Mouse (Mus musculus) hindbrain, postnatal 0 days (tissue): Measurements from ENCODE around the gene Cirbp. TPM values are rescaled to one million over a fixed set of nuclear protein-coding genes. Genes with fewer than 3 reads are reported as not detected.
A peak's percentile ranks its signal among the peaks of the same experiment; 100 is the strongest.
"Not testable (repeated sequence)": the region's sequence is repeated elsewhere in the genome, so short reads cannot be mapped to it uniquely, and the experiment has no call there.

Experiments
- ATAC-seq: fragments of 200-750 bp; cut with Nextera tagmentation; 2 replicates; pipeline ENCODE4 v1.8.0; 2017; ENCODE audit warnings: mild to moderate bottlenecking, moderate TSS enrichment, moderate library complexity
- DNase-seq: peaks from one replicate; pipeline ENCODE4 v3.0.0-alpha.2; 2015; ENCODE audit warnings: low spot score
- H3K27ac ChIP-seq: fragments of 300-500 bp; sonication (generic); 2 replicates; pipeline ENCODE4 v1.5.1; 2014; ENCODE audit warnings: mild to moderate bottlenecking
- H3K27me3 ChIP-seq: fragments of 300-500 bp; sonication (generic); 2 replicates; pipeline ENCODE4 v1.6.1; 2014; ENCODE audit warnings: low read length, mixed read lengths; ENCODE audit not compliant: insufficient read depth
- H3K36me3 ChIP-seq: fragments of 300-500 bp; sonication (generic); 2 replicates; pipeline ENCODE4 v1.6.1; 2014; ENCODE audit warnings: low read length, mixed read lengths; ENCODE audit not compliant: insufficient read depth
- H3K4me1 ChIP-seq: fragments of 300-500 bp; sonication (generic); 2 replicates; pipeline ENCODE4 v1.6.1; 2014; ENCODE audit warnings: antibody characterized with exemption, low read length, mixed read lengths; ENCODE audit not compliant: insufficient read depth
- H3K4me2 ChIP-seq: fragments of 300-500 bp; sonication (generic); 2 replicates; pipeline ENCODE4 v1.6.1; 2014; ENCODE audit warnings: low read depth, mild to moderate bottlenecking, low read length, moderate library complexity, mixed read lengths
- H3K4me3 ChIP-seq: fragments of 300-500 bp; sonication (generic); 2 replicates; pipeline ENCODE4 v1.5.1; 2014; ENCODE audit warnings: low read length
- H3K9ac ChIP-seq: fragments of 300-500 bp; sonication (generic); replicated peaks from 2 replicates; pipeline ENCODE4 v1.6.1; 2014; ENCODE audit warnings: mild to moderate bottlenecking, low read length, moderate library complexity, mixed read lengths
- H3K9me3 ChIP-seq: fragments of 300-500 bp; sonication (generic); 2 replicates; pipeline ENCODE4 v1.6.1; 2016; ENCODE audit warnings: low read length, mixed read lengths
- CTCF ChIP-seq: IDR thresholded peaks from 2 replicates; pipeline ENCODE4 v1.5.1; 2016; ENCODE audit warnings: antibody characterized with exemption, control low read depth, low read depth
- WGBS: fragments of 180-500 bp; shearing (Covaris S2); extraction: QIAGEN DNeasy Blood & Tissue Kit; methylation state at CpG from one replicate; pipeline ENCODE4 v1.1.7; 2014; 5-methylcytosine and 5-hydroxymethylcytosine counted together
- polyA plus RNA-seq: library from polyadenylated mRNA; unstranded; fragments of >200 nt; fragmentation: Nextera tagmentation; extraction: Ambion mirVana; gene quantifications from 2 replicates; pipeline ENCODE4 v1.2.1, GENCODE M21; 2015
- total RNA-seq: library from RNA; depleted of rRNA; stranded (reverse); fragments of >200 nt; gene quantifications from 2 replicates; pipeline ENCODE4 v1.2.3, GENCODE M21; 2014

Gene Cirbp
- total and polyA plus RNA-seq, 2 experiments from 2014 or later: 257 to 730 TPM

DNA sequence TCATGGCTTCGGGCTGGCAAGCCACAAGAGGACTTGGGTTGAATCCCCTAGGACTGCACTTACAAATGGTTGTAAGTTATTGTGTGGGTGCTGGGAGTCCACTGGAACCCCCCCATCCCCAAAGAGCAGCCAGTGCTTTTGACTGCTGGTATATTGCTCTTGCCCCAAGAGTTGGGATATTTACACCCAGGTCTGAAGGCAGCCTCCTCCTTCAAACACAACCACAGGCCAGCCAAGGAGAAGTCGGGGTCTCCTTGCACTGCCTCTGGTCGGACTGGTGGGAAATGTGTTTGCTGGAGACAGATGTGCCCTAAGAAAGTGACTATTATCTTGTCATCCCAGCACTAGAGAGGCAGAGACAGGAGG, 3.6 kb upstream of the Cirbp start:
- Histone ChIP-seq H3K4me1 (peaks cover 27% of the 10 kb centered on the region), H3K36me3 (no peaks in the 10 kb centered on the region), H3K27ac (peak overlapping the region; percentile 20; the same call in 1 of the 2 replicates), H3K4me2 (no peak overlapping the region), H3K9ac (no peak overlapping the region), H3K9me3 (no peaks in the 10 kb centered on the region), H3K4me3 (no peak overlapping the region), H3K27me3 (no peaks in the 10 kb centered on the region)
- no peak for TF ChIP-seq CTCF
- WGBS: 79% methylated on average over 3 of the region's 3 CpGs
- ATAC-seq: no peak
- DNase-seq: no peak

GRCm38 (mm10) chr10:80162716-80163299, 3.0 kb upstream of the Cirbp start:
- Histone ChIP-seq H3K9me3 (no peaks in the 10 kb centered on the region), H3K4me3 (no peak overlapping the region), H3K4me2 (no peak overlapping the region), H3K9ac (no peak overlapping the region), H3K27me3 (no peaks in the 10 kb centered on the region), H3K27ac (no peak overlapping the region), H3K4me1 (peaks cover 27% of the 10 kb centered on the region), H3K36me3 (no peaks in the 10 kb centered on the region)
- DNase-seq: no peak
- no peak for TF ChIP-seq CTCF
- WGBS: 87% methylated on average over 6 of the region's 6 CpGs
- ATAC-seq: no peak

- TF ChIP-seq CTCF: no peak
- H3K27me3 ChIP-seq: no peaks in the 10 kb centered on the region
- no peak overlapping the region for H3K4me3 ChIP-seq
- H3K4me1 ChIP-seq: peaks cover 28% of the 10 kb centered on the region
- peak overlapping the region; percentile 60; the same call in 1 of the 2 replicates for H3K9ac ChIP-seq
- 74% methylated on average over 8 of the region's 8 CpGs for WGBS
- no peak for ATAC-seq
- H3K4me2 ChIP-seq: peak overlapping the region; percentile 73; the same call in 1 of the 2 replicates
- H3K27ac ChIP-seq: peak overlapping the region; percentile 78; the same call in 1 of the 2 replicates
- H3K36me3 ChIP-seq: no peaks in the 10 kb centered on the region
- DNase-seq: no peak
- H3K9me3 ChIP-seq: no peaks in the 10 kb centered on the region
Measured at GRCm38 (mm10) chr10:80163721-80164120, 2.1 kb upstream of the Cirbp start.

- no peaks in the 10 kb centered on the region for H3K27me3 ChIP-seq
- H3K4me1 ChIP-seq: peaks cover 30% of the 10 kb centered on the region
- no peaks in the 10 kb centered on the region for H3K9me3 ChIP-seq
- no peaks in the 10 kb centered on the region for H3K36me3 ChIP-seq
- WGBS: 9% methylated on average over 43 of the region's 44 CpGs
- peak; percentile 44 for DNase-seq
- peak overlapping the region; percentile 38 for H3K4me3 ChIP-seq
- no peak for TF ChIP-seq CTCF
- peak overlapping the region; percentile 78 for H3K27ac ChIP-seq
- peak overlapping the region; percentile 73 for H3K4me2 ChIP-seq
- H3K9ac ChIP-seq: peak overlapping the region; percentile 60
- ATAC-seq: no peak; the same call in 1 of the 2 replicates
Measured at GRCm38 (mm10) chr10:80164161-80164997, 1.4 kb upstream of the Cirbp start.

DNA sequence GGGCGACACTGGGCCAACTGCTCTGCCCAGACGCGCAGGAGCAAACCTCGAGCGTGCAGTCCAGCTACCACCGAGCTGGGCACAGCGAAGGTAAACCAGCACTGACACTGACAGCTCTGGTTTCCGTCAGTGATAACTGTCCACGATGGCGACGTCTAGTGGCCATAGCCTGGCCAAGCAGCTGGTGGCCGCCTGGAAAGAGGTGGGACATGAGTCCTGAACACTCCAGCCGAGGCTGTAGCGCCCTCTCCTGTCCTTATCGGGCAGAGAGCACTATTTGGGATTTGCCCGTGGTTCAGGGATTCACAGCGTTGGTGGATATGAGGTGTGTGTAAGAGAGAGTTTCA, 814 bp upstream of the Cirbp start:
- under 1% methylated on average over 17 of the region's 17 CpGs for WGBS

GRCm38 (mm10) chr10:80166136-80166535, 351 bp downstream of the Cirbp start:
- ATAC-seq, H3K9ac ChIP-seq, DNase-seq, H3K9me3 ChIP-seq, H3K27me3 ChIP-seq, H3K4me3 ChIP-seq: not testable (repeated sequence)
- Histone ChIP-seq H3K27ac (peak overlapping the region; percentile 74), H3K4me1 (peaks cover 19% of the 10 kb centered on the region), H3K36me3 (peaks cover 11% of the 10 kb centered on the region; the same call in 1 of the 2 replicates), H3K4me2 (peak overlapping the region; percentile 73)
- WGBS: 86% methylated on average over 4 of the region's 4 CpGs

More for the DNA sequence above, 814 bp upstream of the Cirbp start:
- H3K27me3 ChIP-seq: no peaks in the 10 kb centered on the region
- peaks cover 30% of the 10 kb centered on the region for H3K4me1 ChIP-seq
- peak overlapping the region; percentile 73 for H3K4me2 ChIP-seq
- H3K27ac ChIP-seq: peak overlapping the region; percentile 78
- TF ChIP-seq CTCF: peak; percentile 100
- H3K9me3 ChIP-seq: no peaks in the 10 kb centered on the region
- H3K9ac ChIP-seq: peak overlapping the region; percentile 60
- ATAC-seq (peak; percentile 57), DNase-seq (peak; percentile 98)
- peak overlapping the region; percentile 38 for H3K4me3 ChIP-seq
- 0 out of 2 replicates have a peak, but pooled peaks cover 2% of the 10 kb centered on the region for H3K36me3 ChIP-seq
